Mouse (Mus musculus) intestine, embryonic 15.5 days (tissue): ENCODE measurements around the gene Tbcel. TPM values are rescaled to one million over a fixed set of nuclear protein-coding genes. Genes with fewer than 3 reads are reported as not detected.

Source experiments
- ATAC-seq: fragments of 200-750 bp; cut with Nextera tagmentation; 2 replicates; pipeline ENCODE4 v1.8.0; 2017; ENCODE audit warnings: moderate TSS enrichment, moderate library complexity
- H3K27ac ChIP-seq: fragments of 300-500 bp; sonication (generic); 2 replicates; pipeline ENCODE4 v1.5.1; 2015; ENCODE audit warnings: mild to moderate bottlenecking, inconsistent platforms
- H3K27me3 ChIP-seq: fragments of 300-500 bp; sonication (generic); replicated peaks from 2 replicates; pipeline ENCODE4 v1.6.1; 2015; ENCODE audit warnings: inconsistent platforms
- H3K36me3 ChIP-seq: fragments of 300-500 bp; sonication (generic); 2 replicates; pipeline ENCODE4 v1.6.1; 2015; ENCODE audit warnings: inconsistent platforms
- H3K4me1 ChIP-seq: fragments of 300-500 bp; sonication (generic); replicated peaks from 2 replicates; pipeline ENCODE4 v1.6.1; 2015; ENCODE audit warnings: inconsistent platforms
- H3K4me2 ChIP-seq: fragments of 300-500 bp; sonication (generic); replicated peaks from 2 replicates; pipeline ENCODE4 v1.6.1; 2015; ENCODE audit warnings: mild to moderate bottlenecking, inconsistent platforms
- H3K4me3 ChIP-seq: fragments of 300-500 bp; sonication (generic); replicated peaks from 2 replicates; pipeline ENCODE4 v1.5.1; 2015; ENCODE audit warnings: inconsistent platforms
- H3K9ac ChIP-seq: fragments of 300-500 bp; sonication (generic); 2 replicates; pipeline ENCODE4 v1.6.1; 2015; ENCODE audit warnings: inconsistent platforms
- H3K9me3 ChIP-seq: fragments of 300-500 bp; sonication (generic); 2 replicates; pipeline ENCODE4 v1.6.1; 2016; ENCODE audit warnings: inconsistent platforms
- whole genome bisulfite sequencing: fragments of 180-500 bp; shearing (Covaris S2); methylation state at CpG from one replicate; pipeline ENCODE4 v1.1.7; 2015; 5-methylcytosine and 5-hydroxymethylcytosine counted together
- polyA plus RNA-seq: library from polyadenylated mRNA; unstranded; fragments of >200 nt; fragmentation: Nextera tagmentation; extraction: Ambion mirVana; gene quantifications from 2 replicates; pipeline ENCODE4 v1.2.1, GENCODE M21; 2015

The Tbcel gene
- 4.5 and 4.7 TPM in 2 replicates for polyA plus RNA-seq

DNA sequence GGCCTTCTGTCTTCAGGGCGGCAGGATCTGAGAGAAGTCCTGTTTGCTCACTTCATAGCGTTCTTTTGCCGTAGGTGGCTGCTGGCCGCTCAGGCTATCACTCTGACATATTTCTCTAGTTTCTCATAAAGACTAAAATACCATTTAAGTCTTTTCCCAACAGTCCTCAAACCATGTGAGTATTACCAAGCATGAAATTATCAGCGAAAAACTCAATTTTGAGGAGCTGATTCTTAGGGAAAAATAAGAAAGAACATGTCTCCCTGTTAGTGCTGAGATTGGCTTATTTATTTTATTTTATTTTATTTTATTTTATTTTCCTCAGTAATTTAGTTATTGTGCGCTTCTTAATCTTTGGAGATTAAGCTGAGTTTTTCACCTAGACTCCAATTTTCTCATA lies at the start of gene Tbcel:
TSS of gene Tbcel (minus strand) at position 101 of the 400 bp plus-strand sequence.
- Histone ChIP-seq H3K27me3 (no peaks in the 10 kb centered on the region), H3K9me3 (no peaks in the 10 kb centered on the region), H3K4me2 (no peak within 1 kb of the TSS), H3K4me1 (0 out of 2 replicates have a peak, but pooled peaks cover 4% of the 10 kb centered on the region), H3K27ac (no peak within 1 kb of the TSS), H3K36me3 (no peaks in the 10 kb centered on the region), H3K4me3 (no peak within 1 kb of the TSS), H3K9ac (no peak within 1 kb of the TSS)
- 72% methylated on average over 6 of the region's 6 CpGs for WGBS
- ATAC-seq, result no peak

DNA sequence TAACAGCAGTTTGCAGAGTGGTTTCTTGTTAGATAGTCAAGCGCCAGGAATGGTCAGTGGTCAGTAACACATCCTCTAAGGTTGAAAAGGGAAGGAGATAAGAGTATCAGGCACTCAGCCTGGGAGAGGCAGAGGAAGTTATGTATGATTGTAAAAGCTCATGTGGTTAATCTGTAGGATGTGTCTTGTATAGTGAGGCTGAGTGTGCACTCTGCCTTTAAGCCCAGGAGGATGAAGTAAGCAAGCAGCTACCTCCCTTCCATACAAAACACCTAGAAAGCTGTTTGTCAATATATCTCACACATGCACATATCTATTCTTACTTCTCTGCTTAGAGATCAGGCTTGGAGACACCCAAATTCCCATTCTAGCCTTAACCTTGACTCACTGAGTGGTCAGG lies 47.6 kb upstream of the Tbcel start:
- Histone ChIP-seq H3K27ac (no peak overlapping the region), H3K27me3 (no peaks in the 10 kb centered on the region), H3K4me2 (no peak overlapping the region), H3K36me3 (no peaks in the 10 kb centered on the region), H3K9me3 (no peaks in the 10 kb centered on the region), H3K4me1 (no peaks in the 10 kb centered on the region), H3K9ac (no peak overlapping the region), H3K4me3 (no peak overlapping the region)
- ATAC-seq, result no peak
- WGBS, result 94% methylated on average over 1 of the region's 1 CpGs

DNA sequence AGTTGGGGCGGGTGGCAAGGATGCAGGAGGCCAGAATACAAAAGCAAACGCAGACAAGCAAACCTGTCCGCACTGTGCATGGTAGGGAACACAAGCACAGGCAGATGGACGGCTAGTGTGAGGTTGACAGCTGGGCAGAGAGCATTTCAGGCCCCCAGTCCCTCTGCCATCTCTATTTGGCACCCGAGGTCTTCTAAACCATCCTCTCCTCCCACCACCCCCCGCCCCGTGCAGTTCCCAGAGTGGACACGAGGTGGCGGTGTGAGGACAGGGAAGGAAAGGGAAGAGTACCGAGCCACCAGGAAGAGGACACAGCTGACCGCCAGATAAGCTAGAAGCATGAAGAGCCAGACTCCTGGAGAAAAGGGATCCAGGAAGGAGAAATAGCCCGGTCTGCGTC lies 42.5 kb upstream of the Tbcel start:
- no peaks in the 10 kb centered on the region for H3K9me3 ChIP-seq
- H3K4me1 ChIP-seq, result no peaks in the 10 kb centered on the region
- no peaks in the 10 kb centered on the region for H3K36me3 ChIP-seq
- WGBS, result 20% methylated on average over 13 of the region's 13 CpGs
- no peak for ATAC-seq
- no peaks in the 10 kb centered on the region for H3K27me3 ChIP-seq
- no peak overlapping the region for H3K9ac ChIP-seq
- H3K4me3 ChIP-seq, result no peak overlapping the region
- H3K27ac ChIP-seq, result no peak overlapping the region
- H3K4me2 ChIP-seq, result no peak overlapping the region

DNA sequence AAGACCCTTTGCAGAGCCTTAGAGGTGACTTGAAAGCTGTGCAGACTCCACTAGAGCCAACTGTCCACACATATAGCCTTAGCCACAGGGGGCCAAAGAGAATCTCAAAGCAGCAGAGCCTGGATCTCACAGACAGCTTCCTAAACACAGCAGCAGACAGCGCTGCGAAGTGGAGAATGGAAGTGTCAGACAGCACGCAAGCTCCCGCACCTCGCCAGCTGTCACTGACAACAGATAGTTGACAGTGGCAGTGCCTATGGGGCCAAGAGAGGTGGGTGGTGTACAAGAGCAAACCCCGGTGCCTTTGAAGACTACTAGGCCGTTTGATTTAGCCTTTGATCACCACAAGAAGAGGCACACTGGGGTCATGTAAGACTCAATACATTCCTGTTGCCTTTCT lies 41.4 kb upstream of the Tbcel start:
- no peak overlapping the region for H3K4me2 ChIP-seq
- no peaks in the 10 kb centered on the region for H3K36me3 ChIP-seq
- no peak overlapping the region for H3K4me3 ChIP-seq
- no peak overlapping the region for H3K27ac ChIP-seq
- no peak overlapping the region for H3K9ac ChIP-seq
- no peaks in the 10 kb centered on the region for H3K4me1 ChIP-seq
- H3K27me3 ChIP-seq, result no peaks in the 10 kb centered on the region
- no peak for ATAC-seq
- 72% methylated on average over 7 of the region's 7 CpGs for WGBS
- no peaks in the 10 kb centered on the region for H3K9me3 ChIP-seq

DNA sequence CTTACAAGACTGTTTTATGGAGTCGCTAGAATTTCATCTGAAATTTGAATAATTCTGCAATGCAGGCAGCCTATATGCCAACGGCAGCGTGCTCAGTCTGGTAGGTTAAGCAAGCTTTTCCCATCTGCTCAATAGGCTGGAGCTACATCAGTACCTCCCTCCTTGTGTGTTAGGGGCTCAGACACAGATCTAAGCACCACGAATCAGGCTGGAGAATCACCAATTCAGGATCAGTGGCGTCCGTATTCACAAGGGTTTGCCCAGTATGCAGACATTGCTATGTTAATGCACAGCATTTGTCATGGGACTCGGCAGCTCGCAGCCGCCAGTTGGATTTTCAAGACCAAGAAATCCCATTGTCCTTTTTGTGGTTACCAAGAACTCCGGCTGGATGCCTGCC lies 36.9 kb upstream of the Tbcel start:
- Histone ChIP-seq H3K9ac (no peak overlapping the region), H3K4me1 (no peaks in the 10 kb centered on the region), H3K27ac (no peak overlapping the region), H3K4me2 (no peak overlapping the region), H3K4me3 (no peak overlapping the region), H3K36me3 (no peaks in the 10 kb centered on the region), H3K27me3 (no peaks in the 10 kb centered on the region), H3K9me3 (no peaks in the 10 kb centered on the region)
- no peak for ATAC-seq
- WGBS, result 86% methylated on average over 10 of the region's 10 CpGs

DNA sequence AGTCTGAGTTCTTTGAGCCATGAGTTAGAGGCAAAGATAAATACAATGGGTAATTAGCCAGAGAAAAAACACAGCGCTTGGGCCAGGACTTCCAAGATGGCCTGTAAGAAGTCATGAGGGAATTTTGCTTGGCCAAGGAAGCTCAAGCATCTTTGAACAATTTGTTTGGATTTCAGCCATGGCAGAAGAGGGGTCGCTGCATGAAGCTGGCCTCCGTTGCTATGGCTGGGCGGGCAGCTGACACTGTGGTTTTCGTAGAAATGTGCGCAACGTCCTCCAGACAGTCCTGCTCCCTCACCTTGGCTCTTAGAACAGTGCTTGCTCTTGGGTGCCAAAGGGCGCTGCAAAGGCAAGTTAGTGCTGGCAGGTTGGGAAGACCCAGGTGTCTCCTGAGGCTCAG lies 25.9 kb upstream of the Tbcel start:
- WGBS, result 85% methylated on average over 8 of the region's 8 CpGs
- no peak overlapping the region for H3K9ac ChIP-seq
- no peak for ATAC-seq

DNA sequence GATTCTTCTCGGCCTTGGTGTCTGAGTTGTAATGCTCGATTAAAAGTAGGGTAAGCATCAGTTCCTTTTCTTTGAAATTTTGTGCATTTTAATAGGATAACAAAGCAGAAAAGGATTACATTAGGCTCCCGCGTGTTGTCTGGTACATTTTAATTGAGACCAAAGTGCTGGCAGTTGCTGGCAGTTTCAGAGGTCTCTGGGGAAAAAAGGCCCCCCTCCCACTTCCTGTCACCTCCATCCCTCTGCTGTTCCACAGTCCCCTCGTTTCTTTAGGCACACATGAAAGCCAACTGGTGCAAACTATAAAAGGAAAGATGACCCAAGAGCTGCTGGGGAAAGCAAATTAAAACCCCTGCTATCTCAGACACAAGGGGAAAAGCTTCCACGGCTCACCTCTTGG lies 25.4 kb upstream of the Tbcel start:
- H3K27ac ChIP-seq, result no peak overlapping the region
- no peak for ATAC-seq
- H3K27me3 ChIP-seq, result no peaks in the 10 kb centered on the region
- 37% methylated on average over 6 of the region's 6 CpGs for WGBS
- no peak overlapping the region for H3K4me2 ChIP-seq
- no peaks in the 10 kb centered on the region for H3K36me3 ChIP-seq
- no peak overlapping the region for H3K4me3 ChIP-seq
- no peaks in the 10 kb centered on the region for H3K9me3 ChIP-seq
- 0 out of 2 replicates have a peak, but pooled peaks cover 3% of the 10 kb centered on the region for H3K4me1 ChIP-seq
- H3K9ac ChIP-seq, result no peak overlapping the region

More for the DNA sequence above, 25.9 kb upstream of the Tbcel start:
- Histone ChIP-seq H3K36me3 (no peaks in the 10 kb centered on the region), H3K27me3 (no peaks in the 10 kb centered on the region), H3K4me3 (no peak overlapping the region), H3K4me2 (no peak overlapping the region), H3K4me1 (0 out of 2 replicates have a peak, but pooled peaks cover 3% of the 10 kb centered on the region), H3K27ac (no peak overlapping the region), H3K9me3 (no peaks in the 10 kb centered on the region)

DNA sequence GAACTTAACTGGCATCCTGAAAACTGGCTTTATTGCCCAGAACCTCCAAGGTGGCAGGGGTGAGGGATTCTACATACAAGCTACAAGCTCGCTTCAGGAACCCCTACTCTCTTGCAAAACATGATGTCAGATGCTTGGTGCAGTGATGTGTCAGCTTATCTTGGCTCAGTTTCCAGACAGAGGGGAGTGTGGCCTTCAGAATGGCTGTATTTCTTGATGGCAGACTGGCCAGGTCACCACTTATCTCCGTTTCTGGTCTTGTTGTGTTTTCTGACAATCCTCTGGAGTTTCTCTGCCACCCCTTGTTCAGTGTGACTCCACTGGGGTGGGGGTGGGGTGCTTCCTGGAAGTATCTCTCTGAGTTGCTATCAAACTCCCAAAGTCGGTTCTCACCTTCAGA lies 24.3 kb upstream of the Tbcel start:
- Histone ChIP-seq H3K4me2 (no peak overlapping the region), H3K27me3 (no peaks in the 10 kb centered on the region), H3K4me3 (no peak overlapping the region), H3K9me3 (no peaks in the 10 kb centered on the region), H3K4me1 (0 out of 2 replicates have a peak, but pooled peaks cover 3% of the 10 kb centered on the region), H3K27ac (no peak overlapping the region), H3K36me3 (no peaks in the 10 kb centered on the region), H3K9ac (no peak overlapping the region)
- 38% methylated on average over 3 of the region's 3 CpGs for WGBS
- no peak for ATAC-seq

DNA sequence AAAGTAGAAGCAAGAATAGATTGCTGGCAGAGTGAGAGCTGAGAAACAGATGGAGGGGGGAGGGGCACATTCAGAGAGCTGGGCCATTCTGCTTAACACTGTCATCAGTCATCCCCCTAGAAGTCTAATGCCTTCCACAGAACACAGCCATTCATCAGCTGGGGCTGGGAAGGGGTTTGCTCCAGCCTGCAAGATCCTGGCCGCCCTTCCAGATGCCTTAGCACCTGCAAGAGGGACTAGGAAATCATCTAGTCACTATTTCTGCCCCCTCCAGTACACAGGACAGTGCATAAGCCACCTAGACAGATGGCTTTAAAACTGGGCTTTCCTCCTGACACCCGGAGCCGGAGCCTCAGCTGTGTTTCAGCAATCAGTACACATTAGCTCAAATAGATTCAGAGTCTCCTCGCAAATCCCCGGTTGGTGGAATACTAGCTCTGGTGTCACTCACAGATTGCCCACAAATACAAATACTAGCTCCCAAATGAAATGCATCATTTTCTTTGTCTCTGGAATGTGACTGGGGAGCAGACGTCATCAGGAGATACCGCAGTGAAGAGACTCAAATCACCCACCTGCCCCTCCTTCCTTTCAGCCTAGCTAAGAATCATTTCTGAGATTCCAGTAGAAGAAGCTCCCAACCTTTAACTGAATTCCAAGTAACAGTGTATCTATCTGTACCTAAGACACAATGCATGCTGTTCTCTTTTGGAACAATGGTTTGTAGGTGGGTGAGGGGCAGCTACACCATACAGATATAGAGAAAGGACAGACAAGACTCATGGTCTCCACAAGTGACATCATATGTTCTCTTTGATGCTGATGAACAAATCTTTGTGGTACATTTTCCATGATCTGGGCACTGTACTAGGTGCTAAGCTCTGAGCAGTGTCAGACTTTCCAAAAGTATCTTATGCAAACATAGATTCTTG lies 22.9 kb upstream of the Tbcel start:
- no peak overlapping the region for H3K4me2 ChIP-seq
- H3K27ac ChIP-seq, result no peak overlapping the region
- H3K9me3 ChIP-seq, result no peaks in the 10 kb centered on the region
- H3K27me3 ChIP-seq, result no peaks in the 10 kb centered on the region
- WGBS, result 42% methylated on average over 7 of the region's 7 CpGs
- H3K36me3 ChIP-seq, result no peaks in the 10 kb centered on the region
- no peak for ATAC-seq
- H3K4me1 ChIP-seq, result 0 out of 2 replicates have a peak, but pooled peaks cover 3% of the 10 kb centered on the region
- no peak overlapping the region for H3K4me3 ChIP-seq
- H3K9ac ChIP-seq, result no peak overlapping the region

DNA sequence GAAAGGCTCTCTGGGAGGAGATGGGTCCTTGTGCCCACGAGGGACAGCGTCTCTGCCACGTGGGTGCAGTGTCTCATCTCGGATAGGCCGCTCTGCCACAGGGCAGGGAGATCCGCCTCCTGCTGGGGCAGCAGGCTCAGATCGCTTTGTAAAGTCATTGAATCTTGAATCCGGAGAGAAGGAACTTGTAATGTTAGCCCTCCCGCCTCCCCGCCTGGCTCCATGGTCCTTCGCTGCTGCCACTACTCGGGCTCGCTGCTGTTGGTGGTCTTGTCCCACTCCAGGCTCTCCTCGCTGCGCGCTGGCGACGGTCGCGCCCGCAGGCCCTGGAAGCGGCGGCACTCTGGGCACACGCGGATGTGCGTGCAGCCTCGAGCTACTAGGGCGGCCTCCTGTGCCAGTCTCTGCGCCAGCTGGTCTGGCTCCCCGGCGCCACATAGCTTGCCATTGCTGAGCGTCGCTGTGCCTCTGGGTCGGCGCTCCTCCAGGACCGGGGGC lies 13.0 kb upstream of the Tbcel start:
- Histone ChIP-seq H3K36me3 (no peaks in the 10 kb centered on the region), H3K9ac (peak overlapping the region; percentile 18), H3K4me1 (peaks cover 5% of the 10 kb centered on the region; the same call in 1 of the 2 replicates), H3K4me3 (peak overlapping the region; percentile 30), H3K27ac (no peak overlapping the region), H3K27me3 (no peaks in the 10 kb centered on the region; the same call in 1 of the 2 replicates), H3K9me3 (no peaks in the 10 kb centered on the region), H3K4me2 (peak overlapping the region; percentile 69)
- WGBS, result 18% methylated on average over 36 of the region's 36 CpGs
- ATAC-seq, result peak; percentile 56

DNA sequence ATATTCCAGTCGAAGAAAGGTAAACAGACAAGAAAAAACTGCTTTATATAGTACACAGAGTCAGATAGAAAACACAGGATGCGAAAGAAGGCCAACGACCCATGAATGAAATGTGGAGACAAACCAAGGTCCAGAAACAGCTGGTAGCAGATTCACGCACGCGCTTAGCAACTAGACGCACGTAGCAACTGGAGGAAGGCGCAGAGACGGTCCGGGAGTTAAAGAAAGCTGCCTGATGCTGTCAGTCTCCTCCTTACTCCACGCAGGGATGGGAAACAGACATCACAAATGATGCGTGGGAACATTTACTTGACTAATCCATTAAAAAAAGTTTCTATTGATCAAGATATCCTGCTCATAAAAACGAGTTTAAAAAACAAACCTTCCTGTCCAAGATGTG lies 10.6 kb upstream of the Tbcel start:
- H3K27me3 ChIP-seq, result no peaks in the 10 kb centered on the region; the same call in 1 of the 2 replicates
- no peak overlapping the region for H3K27ac ChIP-seq
- 50% methylated on average over 14 of the region's 14 CpGs for WGBS
- no peak overlapping the region for H3K4me3 ChIP-seq
- no peak overlapping the region for H3K9ac ChIP-seq
- no peaks in the 10 kb centered on the region for H3K36me3 ChIP-seq
- H3K9me3 ChIP-seq, result no peaks in the 10 kb centered on the region
- no peak overlapping the region for H3K4me2 ChIP-seq
- peaks cover 5% of the 10 kb centered on the region; the same call in 1 of the 2 replicates for H3K4me1 ChIP-seq
- ATAC-seq, result no peak

DNA sequence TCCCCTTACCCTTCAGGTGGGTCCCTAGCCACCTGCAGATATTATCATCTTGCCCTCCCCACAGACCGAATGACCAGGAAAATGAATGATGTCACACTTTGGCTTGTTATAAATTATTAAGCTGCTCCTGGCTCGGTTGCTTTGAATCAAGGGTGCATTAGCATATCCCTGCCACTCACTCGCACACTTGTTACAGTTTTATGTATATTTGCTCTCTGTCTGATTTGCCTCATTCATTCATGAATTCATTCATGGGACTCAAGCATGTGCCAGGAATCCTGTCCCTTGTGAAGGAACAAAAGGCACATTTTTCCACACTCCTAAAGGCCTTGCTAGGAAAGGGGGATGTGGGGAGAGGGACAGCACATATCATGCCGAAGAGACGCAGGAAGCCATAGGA lies 5.5 kb upstream of the Tbcel start:
- Histone ChIP-seq H3K4me2 (no peak overlapping the region), H3K27ac (no peak overlapping the region), H3K4me3 (no peak overlapping the region), H3K9ac (no peak overlapping the region), H3K9me3 (no peaks in the 10 kb centered on the region), H3K27me3 (no peaks in the 10 kb centered on the region), H3K4me1 (no peaks in the 10 kb centered on the region), H3K36me3 (no peaks in the 10 kb centered on the region)
- 68% methylated on average over 5 of the region's 5 CpGs for WGBS
- no peak for ATAC-seq
